Mouse (Mus musculus): ENCODE measurements at regions not wholly inside any gene's neighbourhood (a gene's known extent, or its start where the extent isn't known, plus 50 kb on each side); places are given as distances from the start of the nearest gene placed in this dataset.

DNA sequence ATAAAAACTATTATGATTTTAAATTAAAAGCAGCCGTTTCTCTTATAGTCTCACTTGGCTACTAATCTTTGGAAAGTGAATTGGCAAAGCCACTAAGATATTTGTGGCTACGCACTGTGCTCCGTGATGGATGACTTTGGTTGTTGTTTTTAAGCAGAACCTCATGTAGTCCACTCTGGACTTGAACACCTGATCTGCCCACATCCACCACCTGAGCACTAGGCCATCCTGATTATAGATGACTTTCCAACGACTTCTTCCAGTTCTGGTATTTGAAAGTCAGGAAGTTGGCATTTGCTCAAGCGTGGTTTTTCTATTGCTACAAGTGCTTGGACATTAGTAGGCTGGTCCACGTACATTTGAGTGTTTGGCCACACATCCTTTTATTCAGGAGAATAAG is 344.5 kb downstream of the Mex3b start:
- WGBS = 61% methylated on average over 6 of the region's 6 CpGs
- Histone ChIP-seq H3K9me3 (ENCODE audit: low read length) (no peaks in the 10 kb centered on the region), H3K27ac (ENCODE audit: low read length) (no peak overlapping the region), H3K36me3 (ENCODE audit: insufficient read depth, low read length) (no peaks in the 10 kb centered on the region), H3K27me3 (replicated peaks; ENCODE audit: insufficient read depth, low read length) (no peaks in the 10 kb centered on the region), H3K4me2 (replicated peaks; ENCODE audit: low read depth, low read length) (no peak overlapping the region), H3K4me3 (ENCODE audit: low read depth, low read length) (no peak overlapping the region), H3K9ac (replicated peaks; ENCODE audit: low read depth) (no peak overlapping the region), H3K4me1 (ENCODE audit: insufficient read depth, low read depth, low read length) (no peaks in the 10 kb centered on the region)
- no peak for DNase-seq (ENCODE audit: low spot score)
- no peak for ATAC-seq
- no peak for TF ChIP-seq EP300 (IDR thresholded peaks at IDR 0.05)
- TF ChIP-seq CTCF (IDR thresholded peaks at IDR 0.05) = no peak

DNA sequence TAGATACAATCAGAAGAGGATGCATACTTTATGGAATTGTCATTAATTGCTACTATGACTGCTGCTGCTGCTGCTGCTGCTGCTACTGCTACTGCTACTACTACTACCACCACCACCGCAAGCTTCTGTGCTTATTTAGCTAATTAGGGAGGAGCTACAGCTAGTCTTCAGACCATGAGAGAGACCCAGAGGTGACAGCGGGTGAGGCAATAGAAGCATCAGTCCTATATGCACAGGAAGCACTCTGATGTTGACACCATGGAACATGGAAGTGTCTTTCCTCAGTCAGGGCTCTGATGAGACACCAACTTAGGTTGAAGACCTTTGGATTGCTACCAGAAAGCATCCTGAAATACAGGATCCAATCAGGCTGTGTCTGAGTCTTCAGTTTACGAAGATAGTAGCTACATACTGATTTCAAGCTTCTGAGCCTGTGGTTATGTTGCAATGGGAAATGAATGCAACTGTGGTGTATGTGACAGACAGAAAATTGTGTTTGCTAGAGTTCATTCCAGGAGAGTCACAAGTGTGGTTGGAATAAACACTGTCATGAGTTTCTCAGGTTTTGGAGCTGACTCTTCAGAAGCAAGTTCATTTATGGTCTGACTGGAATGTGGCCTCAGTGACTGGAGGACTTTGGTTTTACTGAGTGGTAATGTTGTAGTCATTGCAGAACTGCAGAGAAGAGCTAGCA is 355.0 kb downstream of the Mex3b start:
- 82% methylated on average over 3 of the region's 3 CpGs for WGBS
- H3K27me3 ChIP-seq (replicated peaks; ENCODE audit: insufficient read depth, low read length) = no peaks in the 10 kb centered on the region
- no peaks in the 10 kb centered on the region for H3K4me1 ChIP-seq (ENCODE audit: insufficient read depth, low read depth, low read length)
- H3K36me3 ChIP-seq (ENCODE audit: insufficient read depth, low read length) = no peaks in the 10 kb centered on the region
- no peak overlapping the region for H3K4me3 ChIP-seq (ENCODE audit: low read depth, low read length)
- no peaks in the 10 kb centered on the region for H3K9me3 ChIP-seq (ENCODE audit: low read length)
- H3K27ac ChIP-seq (ENCODE audit: low read length) = no peak overlapping the region
- H3K4me2 ChIP-seq (replicated peaks; ENCODE audit: low read depth, low read length) = no peak overlapping the region
- DNase-seq (ENCODE audit: low spot score) = no peak
- no peak for ATAC-seq
- no peak overlapping the region for H3K9ac ChIP-seq (replicated peaks; ENCODE audit: low read depth)
- TF ChIP-seq CTCF (IDR thresholded peaks at IDR 0.05) = no peak
- TF ChIP-seq EP300 (IDR thresholded peaks at IDR 0.05) = no peak

DNA sequence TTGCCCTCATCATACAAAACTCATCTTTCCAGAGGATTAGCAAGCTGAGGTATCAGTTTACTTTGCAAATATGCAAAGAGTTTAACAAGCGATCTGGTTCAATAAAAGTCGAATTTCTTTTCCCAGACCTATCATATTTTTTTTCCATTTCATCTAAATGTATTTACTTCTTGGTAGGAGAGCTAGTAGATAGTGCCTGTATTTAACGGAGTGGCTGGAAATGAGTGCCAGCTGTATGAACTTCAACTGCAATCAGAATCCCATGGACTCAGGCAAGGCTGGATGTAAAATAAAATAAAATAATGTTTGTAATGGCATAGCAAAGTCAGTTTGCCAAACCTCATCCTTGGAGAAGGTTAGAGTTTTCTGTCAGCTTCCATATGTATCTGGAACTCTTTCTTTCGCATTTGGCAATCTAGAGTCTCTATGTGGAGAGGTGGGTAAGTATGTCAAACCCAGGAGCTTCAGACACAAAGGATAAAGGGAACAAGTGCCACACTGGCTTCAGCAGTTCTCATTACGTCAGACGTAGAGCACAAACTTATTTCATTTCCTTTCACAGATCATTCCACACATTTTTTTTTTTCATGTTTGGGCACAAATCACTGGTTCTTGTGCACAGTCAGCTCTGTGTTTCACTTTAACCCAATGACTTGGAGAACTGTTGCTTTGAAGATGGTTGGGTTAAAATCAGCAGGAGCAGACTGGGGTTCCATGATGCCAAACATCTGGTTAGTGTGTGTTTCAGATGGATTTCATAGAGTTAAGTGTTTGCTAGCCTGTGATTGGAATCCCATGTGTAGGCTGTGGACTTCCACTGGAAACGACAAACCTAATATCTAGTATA is 357.2 kb upstream of the Tmc3 start:
- Histone ChIP-seq H3K27ac (ENCODE audit: low read length) (no peak overlapping the region), H3K4me3 (ENCODE audit: low read depth, low read length) (no peak overlapping the region)
- no peak for DNase-seq (ENCODE audit: low spot score)

GRCm38 (mm10) chr7:83230496-83231325 is 354.0 kb upstream of the Tmc3 start:
- Histone ChIP-seq H3K27ac (ENCODE audit: low read length) (no peak overlapping the region), H3K27me3 (replicated peaks; ENCODE audit: insufficient read depth, low read length) (no peaks in the 10 kb centered on the region), H3K9ac (replicated peaks; ENCODE audit: low read depth) (no peak overlapping the region), H3K4me2 (replicated peaks; ENCODE audit: low read depth, low read length) (no peak overlapping the region), H3K36me3 (ENCODE audit: insufficient read depth, low read length) (no peaks in the 10 kb centered on the region), H3K9me3 (ENCODE audit: low read length) (no peaks in the 10 kb centered on the region), H3K4me3 (ENCODE audit: low read depth, low read length) (no peak overlapping the region), H3K4me1 (ENCODE audit: insufficient read depth, low read depth, low read length) (no peaks in the 10 kb centered on the region)
- peak; percentile 28 for DNase-seq (ENCODE audit: low spot score)
- TF ChIP-seq CTCF (IDR thresholded peaks at IDR 0.05) (no peak), EP300 (IDR thresholded peaks at IDR 0.05) (no peak)
- whole genome bisulfite sequencing = 58% methylated on average over 3 of the region's 3 CpGs
- ATAC-seq = no peak

More for the DNA sequence above, 357.2 kb upstream of the Tmc3 start:
- no peak overlapping the region for H3K9ac ChIP-seq (replicated peaks; ENCODE audit: low read depth)
- H3K36me3 ChIP-seq (ENCODE audit: insufficient read depth, low read length) = no peaks in the 10 kb centered on the region
- no peak for ATAC-seq
- WGBS = 51% methylated on average over 7 of the region's 7 CpGs
- no peaks in the 10 kb centered on the region for H3K27me3 ChIP-seq (replicated peaks; ENCODE audit: insufficient read depth, low read length)
- H3K4me1 ChIP-seq (ENCODE audit: insufficient read depth, low read depth, low read length) = no peaks in the 10 kb centered on the region
- no peak overlapping the region for H3K4me2 ChIP-seq (replicated peaks; ENCODE audit: low read depth, low read length)
- H3K9me3 ChIP-seq (ENCODE audit: low read length) = no peaks in the 10 kb centered on the region
- TF ChIP-seq EP300 (IDR thresholded peaks at IDR 0.05) (no peak), CTCF (IDR thresholded peaks at IDR 0.05) (no peak)

DNA sequence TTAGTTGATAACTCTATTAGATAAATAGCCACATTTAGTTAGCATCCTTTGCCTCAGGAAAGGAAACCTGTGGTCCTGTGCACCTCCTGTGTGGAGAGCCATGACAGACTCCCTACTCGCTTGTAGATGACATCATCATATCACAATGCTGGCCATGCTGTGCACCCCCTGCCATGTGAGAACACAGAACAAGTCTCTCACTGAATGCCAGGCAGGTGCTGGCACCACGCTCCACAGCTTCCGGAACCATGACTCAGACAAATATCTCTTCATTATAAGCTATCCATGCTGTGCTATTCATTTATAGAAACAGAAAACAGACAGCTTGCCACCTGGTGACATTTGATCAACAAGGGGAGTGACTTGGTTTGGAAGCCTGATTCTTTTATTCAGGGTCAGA is 349.1 kb upstream of the Tmc3 start:
- no peak for TF ChIP-seq CTCF (IDR thresholded peaks at IDR 0.05)
- no peak for TF ChIP-seq EP300 (IDR thresholded peaks at IDR 0.05)

DNA sequence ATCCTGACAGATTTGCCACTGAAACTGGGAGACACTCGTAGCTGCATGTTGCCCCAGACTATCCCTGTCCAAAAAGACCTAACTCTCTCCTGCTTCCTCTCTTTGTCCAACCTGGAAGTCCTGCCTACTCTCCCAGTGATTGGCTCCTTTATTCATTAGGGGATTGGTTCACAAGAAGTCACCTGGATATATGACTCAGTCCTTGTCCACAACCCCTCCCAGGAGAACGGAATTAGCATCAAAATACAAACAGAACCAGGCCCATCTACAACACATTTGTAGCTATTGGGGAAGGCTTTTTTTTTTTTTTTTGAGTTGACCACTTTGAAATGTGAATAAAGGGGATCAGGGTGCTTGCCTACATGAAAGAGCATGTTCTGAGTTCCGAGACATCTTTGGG is 347.4 kb upstream of the Tmc3 start:
- Histone ChIP-seq H3K27ac (ENCODE audit: low read length) (no peak overlapping the region), H3K4me2 (replicated peaks; ENCODE audit: low read depth, low read length) (no peak overlapping the region), H3K9ac (replicated peaks; ENCODE audit: low read depth) (no peak overlapping the region), H3K27me3 (replicated peaks; ENCODE audit: insufficient read depth, low read length) (no peaks in the 10 kb centered on the region), H3K4me1 (ENCODE audit: insufficient read depth, low read depth, low read length) (no peaks in the 10 kb centered on the region), H3K36me3 (ENCODE audit: insufficient read depth, low read length) (no peaks in the 10 kb centered on the region), H3K4me3 (ENCODE audit: low read depth, low read length) (no peak overlapping the region), H3K9me3 (ENCODE audit: low read length) (no peaks in the 10 kb centered on the region)
- DNase-seq (ENCODE audit: low spot score) = no peak
- ATAC-seq = no peak
- TF ChIP-seq CTCF (IDR thresholded peaks at IDR 0.05) = no peak
- TF ChIP-seq EP300 (IDR thresholded peaks at IDR 0.05) = no peak
- 86% methylated on average over 3 of the region's 3 CpGs for WGBS

More for the DNA sequence above, 349.1 kb upstream of the Tmc3 start:
- H3K27me3 ChIP-seq (replicated peaks; ENCODE audit: insufficient read depth, low read length) = no peaks in the 10 kb centered on the region
- DNase-seq (ENCODE audit: low spot score) (no peak), ATAC-seq (no peak)
- no peaks in the 10 kb centered on the region for H3K4me1 ChIP-seq (ENCODE audit: insufficient read depth, low read depth, low read length)
- H3K4me3 ChIP-seq (ENCODE audit: low read depth, low read length) = no peak overlapping the region
- 85% methylated on average over 3 of the region's 3 CpGs for WGBS
- no peak overlapping the region for H3K4me2 ChIP-seq (replicated peaks; ENCODE audit: low read depth, low read length)
- no peak overlapping the region for H3K27ac ChIP-seq (ENCODE audit: low read length)
- H3K9me3 ChIP-seq (ENCODE audit: low read length) = no peaks in the 10 kb centered on the region
- no peak overlapping the region for H3K9ac ChIP-seq (replicated peaks; ENCODE audit: low read depth)
- H3K36me3 ChIP-seq (ENCODE audit: insufficient read depth, low read length) = no peaks in the 10 kb centered on the region
